Mouse (Mus musculus): Measurements from ENCODE around the gene Pm20d1. TPM values are rescaled to one million over a fixed set of nuclear protein-coding genes. Genes with fewer than 3 reads are reported as not detected.

Gene Pm20d1
- total RNA-seq, 2 experiments from 2014 or later, result 3.1 to 5.1 TPM

DNA sequence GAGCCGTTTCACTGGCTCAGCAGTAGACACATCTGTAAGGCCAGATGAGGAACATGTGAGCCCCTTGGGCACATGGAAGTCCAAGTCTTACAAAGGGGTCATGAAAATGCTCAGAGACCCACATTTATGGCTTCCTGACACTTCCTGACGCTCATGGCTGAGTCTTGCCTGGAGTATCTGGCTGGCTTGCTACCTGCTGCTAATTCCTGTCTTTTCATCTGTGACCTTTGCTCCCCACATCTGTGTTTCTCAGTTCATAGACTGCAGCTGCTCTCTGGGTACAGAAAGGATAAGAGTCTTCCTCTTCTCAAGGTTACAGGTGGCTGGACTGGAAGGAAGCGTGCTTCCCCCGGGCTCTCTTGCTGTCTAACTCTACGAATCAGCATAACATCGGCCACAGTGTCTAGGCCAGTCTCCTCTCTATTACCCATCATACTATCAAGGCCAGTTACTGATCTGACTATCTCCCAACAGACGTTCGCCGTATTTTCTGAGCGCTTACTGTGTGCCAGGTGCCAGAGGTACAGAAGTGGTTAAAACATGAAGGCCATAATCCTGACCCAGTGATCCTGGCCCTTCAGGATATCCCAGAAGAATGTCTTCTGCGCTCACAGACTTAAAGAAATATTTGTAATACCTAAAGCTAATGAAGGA, 27.5 kb downstream of the Pm20d1 start:
- intact Hi-C loops (cut with DNase I), result loop anchor here (2.0 to 5.0 kb wide), 3 partner anchors 42 to 83 kb away; partner anchors contain the start of gene Rab29
- no peak for DNase-seq (ENCODE audit: low spot score)

DNA sequence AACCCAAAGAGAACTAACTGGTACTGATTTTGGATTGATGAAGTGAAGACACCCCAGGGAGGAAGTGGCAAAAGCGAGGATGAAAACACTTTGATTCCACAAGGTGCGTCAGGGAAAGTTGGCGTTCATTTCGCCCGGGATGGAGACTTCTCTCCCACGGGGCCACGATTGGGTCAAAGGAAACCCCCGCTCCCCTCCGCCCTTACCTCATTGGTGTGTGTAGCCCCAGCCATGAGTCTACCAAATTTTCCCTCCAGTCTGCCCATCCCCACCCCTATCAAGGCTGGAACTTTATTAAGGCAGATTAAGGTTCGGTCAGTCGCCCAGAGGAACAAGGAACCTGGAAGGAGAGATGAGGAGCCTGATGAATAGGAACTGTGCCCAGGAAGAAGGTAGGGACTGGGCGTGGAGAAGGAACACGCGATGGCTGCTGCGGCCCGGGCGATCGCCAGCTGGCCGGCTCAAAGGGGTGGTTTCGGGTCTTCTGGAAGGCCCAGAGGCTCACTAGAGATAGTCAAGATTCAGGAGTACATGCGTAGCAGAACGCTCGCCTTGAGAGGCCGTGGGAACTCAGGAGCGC, 30.1 kb downstream of the Pm20d1 start, which contains the start of gene Slc41a1:
Gene Slc41a1 (plus strand): TSS at position 287 of the 580 bp plus-strand sequence.
- peak; percentile 9 for DNase-seq (ENCODE audit: low spot score)
- intact Hi-C loops (cut with DNase I), result loop anchor here (5.0 kb wide), 2 partner anchors 55 to 80 kb away; no protein-coding TSS in a partner anchor

DNA sequence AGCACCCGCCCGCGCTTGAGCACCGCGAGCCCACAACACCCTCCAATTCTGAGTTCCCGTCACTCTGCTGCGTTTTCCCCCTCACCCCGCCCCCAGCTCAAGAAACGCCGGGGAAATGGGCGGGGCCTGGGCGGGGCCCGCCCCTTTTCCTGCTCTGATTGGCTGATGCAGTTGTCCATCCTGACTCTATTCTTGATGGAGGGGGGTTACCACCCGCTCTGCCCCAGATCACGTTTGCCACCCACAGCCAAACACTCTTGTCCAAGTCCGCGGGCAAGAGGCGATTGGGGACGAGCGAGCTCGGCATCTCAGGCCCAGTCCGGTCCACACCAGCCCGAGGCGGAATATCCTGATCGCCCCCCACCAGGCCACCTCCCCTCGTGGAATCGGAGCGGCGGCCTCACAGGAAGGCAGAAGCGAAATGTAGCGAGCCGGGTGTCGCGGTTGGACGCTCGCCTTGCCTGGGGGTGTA, 30.6 kb downstream of the Pm20d1 start:
- intact Hi-C loops (cut with DNase I), result loop anchor here (5.0 kb wide), 2 partner anchors 56 to 79 kb away; no protein-coding TSS in a partner anchor
- DNase-seq (ENCODE audit: low spot score), result peak; percentile 89

DNA sequence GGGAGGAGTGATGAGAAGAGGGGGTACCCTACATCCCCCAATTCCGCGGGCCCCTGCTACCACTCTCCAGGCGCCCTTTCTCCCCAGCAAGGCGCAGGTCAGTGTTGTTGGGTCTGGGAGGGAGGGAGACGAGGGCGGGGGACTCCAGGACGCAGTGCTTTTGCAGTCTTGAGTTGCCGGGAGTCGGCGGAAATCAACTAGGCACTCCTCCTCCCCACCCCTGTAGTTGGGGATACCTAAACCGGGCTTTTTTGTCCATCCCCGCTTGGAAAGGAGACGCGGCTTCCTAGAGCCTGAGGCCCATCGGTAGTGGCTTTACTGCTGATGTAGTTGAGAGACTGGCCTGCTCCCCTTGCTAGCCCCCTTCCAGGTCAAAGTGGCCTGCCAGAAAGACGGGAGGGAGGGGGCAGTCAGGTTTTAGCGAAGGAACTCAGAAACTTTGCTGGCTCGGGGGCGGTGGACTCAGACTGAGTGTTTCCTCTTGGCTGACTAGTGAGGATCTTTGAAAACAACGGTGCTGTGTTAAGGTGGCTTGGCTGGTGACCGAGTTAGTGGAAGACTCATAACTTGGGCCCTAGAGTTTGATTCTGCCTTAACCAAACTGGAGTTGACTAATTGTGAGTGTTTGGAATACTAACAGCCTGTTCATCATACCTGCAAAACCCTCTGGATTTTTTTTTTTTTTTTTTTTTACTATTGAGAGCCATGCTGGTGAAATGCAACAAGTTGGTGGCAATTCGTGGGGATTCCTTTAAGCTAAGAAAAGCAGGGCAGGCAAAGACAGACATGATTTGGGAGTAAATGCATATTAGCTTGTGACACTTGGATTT, 31.3 kb downstream of the Pm20d1 start:
- DNase-seq (ENCODE audit: low spot score), result peak; percentile 13
- intact Hi-C loops (cut with DNase I), result loop anchor here (5.0 kb wide), 2 partner anchors 56 to 79 kb away; no protein-coding TSS in a partner anchor

DNA sequence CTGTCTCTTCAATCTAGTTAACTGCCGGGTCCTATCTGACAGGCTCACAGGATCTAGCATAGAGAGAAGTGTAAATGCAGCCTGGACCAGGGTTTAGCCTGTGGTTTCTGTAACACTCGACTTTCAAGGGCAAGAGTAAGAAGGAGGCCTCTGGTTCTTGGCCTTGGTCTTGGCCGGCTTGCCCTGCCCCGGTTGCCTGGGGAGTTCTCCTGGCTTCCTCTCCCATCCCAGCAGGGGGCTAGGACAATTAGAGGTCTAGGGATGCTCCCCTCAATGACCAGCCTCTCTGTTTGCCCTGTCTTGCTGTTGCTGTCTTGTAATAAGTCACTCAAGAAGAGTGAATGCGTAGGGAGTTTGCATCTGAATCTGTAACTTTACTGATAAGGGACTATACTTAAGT, 32.1 kb downstream of the Pm20d1 start:
- DNase-seq (ENCODE audit: low spot score), result no peak
- intact Hi-C loops (cut with DNase I), result loop anchor here (5.0 kb wide), 2 partner anchors 57 to 78 kb away; no protein-coding TSS in a partner anchor

DNA sequence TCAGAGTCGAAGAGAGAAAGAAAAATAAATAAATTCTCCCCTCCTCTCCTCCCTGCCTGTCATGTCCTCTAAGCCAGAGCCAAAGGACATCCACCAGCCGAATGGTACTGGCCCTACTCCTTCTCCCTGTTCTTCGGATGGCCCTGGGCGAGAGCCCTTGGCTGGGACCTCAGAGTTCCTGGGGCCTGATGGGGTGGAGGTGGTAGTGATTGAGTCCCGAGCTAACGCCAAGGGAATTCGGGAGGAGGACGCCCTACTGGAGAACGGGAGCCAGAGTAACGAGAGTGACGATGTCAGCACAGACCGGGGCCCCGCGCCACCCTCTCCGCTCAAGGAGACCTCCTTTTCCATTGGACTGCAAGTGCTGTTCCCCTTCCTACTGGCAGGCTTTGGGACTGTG, 33.4 kb downstream of the Pm20d1 start:
- DNase-seq (ENCODE audit: low spot score), result no peak
- intact Hi-C loops (cut with DNase I), result no loop called here

DNA sequence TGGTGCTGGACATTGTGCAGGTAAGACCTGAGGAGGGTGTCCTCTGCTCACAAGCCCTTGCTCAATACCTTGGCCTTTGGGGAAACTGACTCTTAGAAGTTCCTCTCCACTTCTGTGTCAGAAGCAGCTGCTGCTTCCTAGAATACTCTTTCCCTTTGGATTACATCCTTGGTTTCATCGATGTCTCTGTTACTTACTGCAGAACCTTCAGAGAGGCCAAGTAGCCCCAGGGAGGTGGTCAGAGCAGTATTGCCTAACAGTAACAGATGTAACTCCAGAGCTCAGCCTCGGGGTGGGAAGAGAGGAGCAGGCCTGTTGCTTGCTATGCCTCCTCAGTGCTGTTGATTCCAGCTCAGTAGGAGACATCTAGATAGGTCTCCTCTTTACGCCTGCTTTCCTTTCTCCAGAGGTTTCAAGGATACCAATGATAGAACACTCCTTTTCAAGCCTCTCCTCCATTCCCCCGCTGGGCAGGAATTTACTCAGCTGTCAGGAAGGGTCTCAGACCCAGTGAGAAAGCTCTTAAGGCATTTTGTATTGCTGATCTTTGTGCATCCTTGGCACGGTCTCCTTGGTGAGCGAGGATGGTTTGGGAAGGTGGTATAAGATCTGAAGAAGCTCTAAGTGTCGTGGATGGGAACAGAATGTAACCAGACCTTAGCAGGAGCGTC, 33.9 kb downstream of the Pm20d1 start:
- no peak for DNase-seq (ENCODE audit: low spot score)

DNA sequence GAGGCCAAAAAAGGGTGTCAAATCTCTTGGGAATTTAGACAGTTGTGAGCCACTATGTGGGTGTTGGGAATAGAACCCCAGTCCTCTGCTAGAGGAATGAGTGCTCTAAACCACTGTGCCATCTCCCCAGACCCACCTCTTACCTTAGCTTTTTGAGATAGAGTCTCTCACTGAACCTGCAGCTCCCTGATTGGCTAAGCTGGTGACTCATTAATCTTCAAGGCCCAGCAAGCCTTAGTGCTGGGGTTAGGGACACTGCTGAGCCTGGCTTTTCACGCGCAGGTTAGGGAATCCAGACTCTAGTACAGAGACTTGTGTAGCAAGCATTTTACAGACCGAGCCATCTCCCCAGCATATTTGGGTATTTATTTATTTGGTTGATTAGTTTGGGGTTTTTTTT, 39.9 kb downstream of the Pm20d1 start:
- intact Hi-C loops (cut with DNase I), result no loop called here
- DNase-seq (ENCODE audit: low spot score), result no peak

More for the DNA sequence above, 33.9 kb downstream of the Pm20d1 start:
- intact Hi-C loops (cut with DNase I), result no loop called here

DNA sequence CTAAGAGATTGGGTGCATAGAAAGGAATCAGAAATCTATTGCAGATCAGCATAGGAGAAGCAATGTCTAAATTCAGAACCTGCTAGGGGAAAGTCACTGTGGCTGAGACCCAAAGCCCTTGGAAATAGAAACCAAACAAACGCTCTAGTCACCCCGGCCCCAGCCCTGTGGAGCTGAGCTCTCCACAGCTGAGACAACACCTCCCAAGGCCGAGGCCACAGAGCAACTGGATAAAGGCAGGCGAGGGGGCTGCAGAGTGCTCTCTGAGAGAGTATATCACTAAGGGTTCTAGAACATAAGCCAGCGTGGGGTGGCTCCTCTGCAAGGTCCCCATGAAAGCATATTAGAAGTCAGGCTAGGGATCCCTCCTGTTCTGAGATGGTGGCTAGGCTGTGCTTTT, 41.4 kb downstream of the Pm20d1 start:
- DNase-seq (ENCODE audit: low spot score), result no peak
- intact Hi-C loops (cut with DNase I), result no loop called here

DNA sequence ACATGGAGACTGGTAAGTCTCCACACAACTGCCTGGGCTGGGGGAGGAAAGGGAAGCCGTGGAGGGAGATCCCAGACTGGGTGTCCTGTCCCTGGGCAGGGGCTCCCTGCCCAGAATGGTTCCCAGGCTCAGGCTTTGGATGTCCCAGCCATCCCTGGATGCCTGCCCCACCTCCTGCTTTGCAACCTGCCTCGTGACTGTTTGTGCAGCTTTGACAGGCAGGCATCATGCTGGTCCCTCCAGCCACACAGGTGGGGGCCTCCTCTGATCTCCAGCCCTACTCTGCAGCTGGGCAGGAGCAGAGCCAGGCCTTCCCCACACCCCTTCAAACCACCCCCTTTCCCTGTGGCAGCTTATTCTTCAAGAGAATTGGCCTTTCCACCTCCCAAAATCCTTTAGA, 42.1 kb downstream of the Pm20d1 start:
- intact Hi-C loops (cut with DNase I), result no loop called here
- DNase-seq (ENCODE audit: low spot score), result no peak

DNA sequence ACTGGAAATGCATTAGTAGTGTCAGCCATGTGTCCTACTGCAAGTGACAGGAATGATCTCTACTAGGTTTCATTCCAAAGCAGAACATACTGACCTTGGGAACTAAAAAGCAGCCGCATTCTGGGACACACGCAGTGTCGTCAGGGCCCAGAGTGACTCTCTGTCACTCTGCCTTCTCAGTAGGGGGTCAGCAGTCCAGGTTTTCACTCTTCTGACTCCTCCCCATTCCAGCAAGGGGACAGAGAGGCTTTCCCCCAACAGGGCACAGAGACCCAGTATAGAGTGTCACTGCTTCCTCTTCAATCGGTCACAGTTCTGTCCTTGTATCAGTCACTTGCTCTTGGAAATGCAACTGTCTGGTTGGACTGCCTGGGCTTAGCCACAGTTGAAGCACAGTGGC, 45.0 kb downstream of the Pm20d1 start:
- no peak for DNase-seq (ENCODE audit: low spot score)
- intact Hi-C loops (cut with DNase I), result no loop called here

DNA sequence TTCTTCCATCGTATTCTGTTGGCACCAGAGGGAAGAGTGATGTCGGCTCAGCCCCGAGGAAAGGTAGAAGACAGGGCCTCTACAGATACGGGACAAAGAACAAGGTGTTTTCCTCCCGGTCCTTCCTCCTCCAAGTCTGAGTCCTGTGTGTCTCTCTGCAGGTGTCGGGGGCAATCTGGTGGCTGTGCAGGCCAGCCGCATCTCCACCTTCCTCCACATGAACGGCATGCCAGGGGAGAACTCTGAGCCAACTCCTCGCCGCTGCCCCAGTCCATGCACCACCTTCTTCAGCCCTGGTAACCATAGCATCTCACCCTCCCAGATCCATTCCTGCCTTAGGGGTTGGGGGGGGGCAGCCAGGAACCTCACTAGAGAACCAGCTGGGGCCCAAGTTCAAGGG, 46.6 kb downstream of the Pm20d1 start:
- no peak for DNase-seq (ENCODE audit: low spot score)
- intact Hi-C loops (cut with DNase I), result no loop called here

DNA sequence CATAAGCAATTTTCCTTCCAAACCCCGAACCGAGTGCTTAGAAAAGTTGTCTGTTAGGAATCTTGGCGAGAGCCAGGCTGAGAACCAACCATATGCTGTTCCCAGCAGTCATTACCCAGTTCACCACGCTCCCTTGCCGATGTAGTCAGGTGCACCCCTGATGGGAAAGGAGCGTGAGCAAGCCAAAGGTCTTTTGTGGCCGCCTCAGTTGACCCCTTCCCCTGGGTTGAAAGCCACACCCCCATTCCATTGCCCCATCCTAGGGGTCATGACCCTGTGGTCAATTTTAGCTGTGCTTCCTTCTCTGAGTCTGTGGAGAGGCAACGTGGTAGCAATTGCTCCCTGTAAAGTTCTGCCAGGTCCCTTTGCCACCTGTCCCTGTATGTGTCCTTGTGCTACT, 47.7 kb downstream of the Pm20d1 start:
- intact Hi-C loops (cut with DNase I), result loop anchor here (5.0 kb wide), 1 partner anchor 233 kb away; no protein-coding TSS in a partner anchor
- DNase-seq (ENCODE audit: low spot score), result no peak

DNA sequence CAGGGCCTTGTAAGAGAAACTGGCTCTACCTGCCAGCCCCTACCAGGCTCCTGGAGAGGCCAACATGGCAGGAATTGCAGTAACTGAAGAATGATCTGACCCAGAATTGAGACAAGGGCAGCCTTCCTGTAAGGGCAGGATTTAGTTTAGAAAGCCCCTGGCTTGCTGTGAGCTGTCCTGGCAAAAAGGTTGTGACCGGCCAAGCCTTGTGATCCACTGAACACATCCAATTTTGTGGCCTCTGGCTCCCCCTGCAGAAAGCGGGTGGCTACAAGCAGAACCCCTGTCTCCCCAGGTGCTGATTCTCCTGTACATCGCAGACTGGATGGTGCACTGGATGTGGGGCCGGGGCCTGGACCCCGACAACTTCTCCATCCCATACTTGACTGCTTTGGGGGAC, 49.1 kb downstream of the Pm20d1 start:
- intact Hi-C loops (cut with DNase I), result loop anchor here (2.0 to 5.0 kb wide), 3 partner anchors 81 to 234 kb away; no protein-coding TSS in a partner anchor
- DNase-seq (ENCODE audit: low spot score), result peak; percentile 21

DNA sequence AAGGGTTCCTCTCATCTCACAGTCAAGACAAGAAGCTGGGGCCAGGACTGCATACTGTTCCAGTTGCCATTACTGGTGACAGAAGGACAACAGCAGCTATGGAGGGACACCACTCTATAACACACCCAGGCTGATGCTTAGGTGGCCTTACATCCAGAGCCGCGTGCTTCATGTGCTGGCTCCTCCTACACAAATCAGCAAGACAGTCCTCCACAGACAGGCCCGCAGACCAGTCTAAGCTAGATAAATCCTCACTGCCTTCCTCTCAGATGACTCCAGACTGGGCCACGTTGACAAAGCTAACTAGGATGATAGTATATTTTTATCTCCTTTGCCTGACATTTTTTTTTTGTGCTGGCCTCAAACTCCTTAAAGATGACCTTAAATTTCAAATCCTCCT, 64.6 kb downstream of the Pm20d1 start:
- intact Hi-C loops (cut with DNase I), result no loop called here

DNA sequence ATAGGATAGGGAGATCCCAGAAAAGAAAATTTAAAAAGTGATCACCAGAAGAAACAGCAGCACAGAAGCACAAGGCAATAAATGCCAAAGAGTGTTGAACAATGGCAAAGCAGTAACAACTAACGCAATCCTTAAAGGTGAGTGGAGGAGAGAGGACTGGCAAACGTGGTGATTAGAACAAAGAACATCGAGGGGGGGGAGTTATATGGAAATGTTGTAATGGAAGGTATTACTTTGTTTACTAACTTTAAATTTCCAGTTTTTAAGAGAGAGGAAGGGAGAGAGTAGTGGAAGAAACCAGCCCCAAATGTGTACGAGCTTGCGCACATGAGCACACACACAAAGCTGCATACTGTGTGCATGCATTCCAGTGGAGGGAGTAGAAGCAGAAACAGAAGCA, 68.4 kb downstream of the Pm20d1 start:
- intact Hi-C loops (cut with DNase I), result no loop called here
- no peak for DNase-seq (ENCODE audit: low spot score)

More for the DNA sequence above, 64.6 kb downstream of the Pm20d1 start:
- no peak for DNase-seq (ENCODE audit: low spot score)

DNA sequence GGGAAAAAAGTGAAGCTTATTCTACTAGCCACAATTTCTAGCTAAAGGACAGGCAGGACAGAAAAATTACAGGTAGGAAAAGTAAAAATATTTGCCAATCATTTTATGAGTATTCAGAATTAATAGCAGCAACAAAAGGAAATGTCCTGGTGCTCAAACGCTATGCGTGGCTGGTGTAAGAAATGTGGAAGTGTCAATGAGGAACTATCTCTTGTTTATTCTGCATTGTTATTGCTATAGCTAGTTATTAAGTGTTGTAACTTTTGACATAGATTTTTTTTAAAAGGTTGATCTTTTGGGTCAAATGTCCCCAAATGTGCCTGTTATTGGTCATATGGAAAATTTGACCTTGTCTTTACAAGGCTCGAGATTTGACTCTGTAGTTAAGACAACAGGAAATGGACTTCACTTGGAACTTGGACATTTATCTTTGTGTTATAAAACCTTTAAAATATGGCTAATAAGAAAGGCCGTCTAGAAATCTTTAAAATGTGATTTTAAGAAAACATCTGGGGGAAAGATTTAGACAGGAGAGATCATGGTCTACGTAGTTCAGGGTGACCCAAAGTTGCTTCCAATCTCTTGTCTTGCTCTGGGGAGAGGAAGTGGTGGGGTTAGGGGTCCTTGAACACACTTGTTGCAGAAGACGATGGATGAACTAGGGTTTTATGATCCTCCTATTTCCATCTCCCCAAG, 69.3 kb downstream of the Pm20d1 start:
- intact Hi-C loops (cut with DNase I), result loop anchor here (2.0 kb wide), 2 partner anchors 42 to 44 kb away; partner anchors contain the start of gene Nucks1
- DNase-seq (ENCODE audit: low spot score), result no peak

DNA sequence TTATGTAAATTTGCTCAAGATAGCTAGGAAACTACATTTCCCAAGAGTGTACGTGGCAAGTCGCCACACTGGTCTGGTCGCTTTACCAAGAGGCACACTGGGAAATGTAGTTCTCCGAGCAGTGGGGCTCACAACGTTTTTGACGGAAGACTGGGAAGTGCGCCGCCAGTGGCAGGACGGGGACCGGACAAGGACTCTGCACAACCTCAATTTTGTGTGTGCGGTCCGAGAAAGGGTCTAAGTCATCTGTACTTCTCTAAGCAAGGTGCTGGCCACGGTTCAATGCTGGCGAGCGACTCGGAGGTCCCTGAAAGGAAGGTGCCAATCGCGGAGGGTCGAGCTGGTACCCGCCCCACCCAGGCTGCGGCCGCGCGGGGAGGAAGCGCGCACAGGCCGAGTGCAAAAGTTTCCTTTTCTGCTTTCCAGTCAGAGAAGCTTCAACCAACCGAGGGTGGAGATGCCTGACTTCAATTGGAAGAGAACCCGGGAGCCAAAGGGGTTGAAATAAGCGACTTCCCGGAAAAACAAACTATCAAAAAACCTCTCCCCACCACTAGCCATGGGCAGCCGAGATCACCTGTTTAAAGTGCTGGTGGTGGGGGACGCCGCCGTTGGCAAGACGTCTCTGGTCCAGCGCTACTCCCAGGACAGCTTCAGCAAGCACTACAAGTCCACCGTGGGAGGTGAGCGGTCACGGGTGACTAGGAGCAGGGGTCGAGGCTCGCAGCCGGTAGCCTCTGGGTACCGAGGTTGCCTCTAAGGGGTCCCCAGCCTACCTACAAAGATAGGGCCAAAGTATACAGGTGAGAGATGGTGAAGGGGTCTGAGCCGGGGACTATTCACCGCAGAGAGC, 70.1 kb downstream of the Pm20d1 start, which contains the start of gene Rab29:
Gene Rab29 (plus strand): TSS at position 132 of the 853 bp plus-strand sequence.
- intact Hi-C loops (cut with DNase I), result loop anchor here (2.0 kb wide), 2 partner anchors 43 kb away; partner anchors contain the start of gene Nucks1
- DNase-seq (ENCODE audit: low spot score), result peak; percentile 86
